Mouse (Mus musculus) thymus, postnatal 10 days (tissue): ENCODE results near the gene Ddx25.

Experiments used
- DNase-seq, 2 experiments: peaks; one replicate each; pipeline ENCODE4 v3.0.0; 2021; ENCODE audit warnings: low spot score in 2 of 2

The Ddx25 gene

DNA sequence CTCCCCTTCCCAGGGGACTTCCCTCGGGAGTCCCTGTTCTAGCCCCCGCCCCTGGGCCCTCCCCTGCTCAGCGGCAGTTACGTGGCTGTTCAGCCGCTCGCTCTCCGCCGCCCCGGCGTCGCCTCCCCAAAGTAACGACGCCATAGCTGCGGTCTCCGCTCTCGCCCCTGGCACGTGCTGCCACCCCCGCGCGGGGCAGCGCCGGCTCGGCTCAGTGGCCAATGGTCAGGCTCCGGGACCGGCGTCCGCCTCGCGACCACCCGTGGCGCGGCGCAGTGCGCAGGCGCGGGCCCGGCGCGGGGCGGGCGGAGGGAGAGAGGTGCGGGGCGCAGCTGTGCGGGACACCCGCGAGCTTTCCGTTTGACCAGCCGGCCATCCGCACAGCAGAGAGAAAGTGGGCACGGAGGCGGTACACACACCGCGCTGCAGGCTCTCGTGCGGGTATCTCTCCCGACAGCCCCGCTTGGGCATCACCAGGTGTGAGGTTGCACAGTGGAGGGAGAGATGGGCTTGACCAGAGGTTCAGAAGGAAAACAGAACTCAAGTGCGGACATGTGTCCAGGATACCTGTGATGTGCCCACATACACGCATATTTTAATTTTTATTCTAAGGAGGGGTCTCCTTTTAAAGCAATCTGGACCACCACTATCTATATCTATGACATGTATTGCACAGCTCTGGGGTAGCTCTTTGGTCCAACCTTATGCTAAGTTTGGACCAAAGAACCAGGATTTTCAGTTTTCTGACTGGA lies at the start of gene Ddx25, which contains the start of gene Pus3:
Gene Ddx25, minus strand, starts transcription at position 272 of the 752 bp plus-strand sequence.
Gene Pus3, plus strand, starts transcription at position 339 of the 752 bp plus-strand sequence.
- peak; percentile 23 to 38 for DNase-seq

DNA sequence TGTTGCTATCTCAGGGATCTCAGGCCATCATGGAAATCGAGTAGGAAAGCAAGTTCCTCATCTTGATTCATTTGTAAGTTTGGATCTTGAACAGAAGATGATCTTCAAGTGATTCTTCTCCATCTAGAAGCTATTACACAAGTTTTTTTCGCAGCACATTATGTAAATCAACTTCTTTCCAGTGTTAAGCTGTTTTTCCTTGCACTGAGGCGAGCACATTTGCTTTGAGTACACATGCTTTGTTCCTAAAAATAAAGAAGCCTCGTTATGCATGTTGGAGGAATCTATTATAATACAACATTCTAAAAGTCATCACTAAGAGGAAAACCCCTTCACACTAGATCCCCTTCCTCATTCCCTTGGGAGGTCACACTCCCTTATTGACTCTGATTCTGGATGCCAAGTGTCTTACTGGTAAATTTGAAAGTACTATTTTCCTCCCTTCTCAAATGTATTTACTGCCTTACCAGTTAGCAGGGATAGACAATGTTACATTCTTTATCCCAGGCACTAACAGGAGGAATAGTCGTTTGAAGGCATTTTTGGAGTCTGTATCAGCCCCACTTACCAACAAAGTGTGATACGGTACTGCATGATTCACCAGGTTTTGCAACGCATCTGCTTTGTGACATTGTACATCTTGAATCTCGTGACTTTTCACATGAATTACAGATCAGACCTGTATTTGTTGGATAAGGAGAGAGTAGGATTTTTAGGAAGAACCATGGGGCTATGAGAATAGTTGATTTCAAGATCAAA lies 49.5 kb upstream of the Ddx25 start:
- no peak for DNase-seq

DNA sequence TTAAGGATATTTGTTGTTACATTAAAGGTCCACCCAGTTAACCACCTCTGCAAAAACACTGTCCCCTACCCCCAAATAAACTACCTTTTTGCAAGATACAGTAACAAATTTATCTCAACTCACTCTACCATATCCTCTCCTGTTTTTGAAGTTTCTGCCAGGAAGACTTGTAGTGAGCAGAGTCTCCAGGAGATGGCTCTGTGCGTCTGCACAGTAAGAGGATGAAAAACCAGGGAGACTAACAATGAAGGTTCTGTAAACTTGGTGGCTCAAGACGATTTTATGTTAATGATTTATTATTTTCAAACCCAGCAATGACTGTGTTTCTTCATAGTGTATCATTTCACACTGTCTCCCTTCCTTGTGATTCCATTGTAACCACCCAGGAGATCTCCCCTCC lies 34.6 kb upstream of the Ddx25 start:
- no peak for DNase-seq

DNA sequence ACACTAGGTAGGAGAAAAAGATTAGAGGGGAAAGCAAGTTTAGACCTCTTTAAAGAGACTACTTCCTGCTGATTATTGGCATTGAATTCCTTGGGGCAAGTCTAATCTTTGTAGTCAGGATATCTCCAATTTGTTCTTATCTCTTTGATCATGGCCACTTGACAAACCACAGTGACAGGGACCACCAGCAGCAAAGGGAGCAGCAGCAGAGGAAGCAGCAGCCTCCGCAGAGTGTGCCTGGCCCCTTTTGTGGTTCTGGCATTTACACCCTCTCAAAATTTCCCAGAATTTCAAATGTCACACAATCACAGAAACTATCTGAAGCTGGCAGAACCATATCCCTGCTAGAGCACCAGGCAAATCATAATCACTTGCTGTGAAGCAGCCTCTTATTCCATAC lies 29.3 kb upstream of the Ddx25 start:
- no peak for DNase-seq

DNA sequence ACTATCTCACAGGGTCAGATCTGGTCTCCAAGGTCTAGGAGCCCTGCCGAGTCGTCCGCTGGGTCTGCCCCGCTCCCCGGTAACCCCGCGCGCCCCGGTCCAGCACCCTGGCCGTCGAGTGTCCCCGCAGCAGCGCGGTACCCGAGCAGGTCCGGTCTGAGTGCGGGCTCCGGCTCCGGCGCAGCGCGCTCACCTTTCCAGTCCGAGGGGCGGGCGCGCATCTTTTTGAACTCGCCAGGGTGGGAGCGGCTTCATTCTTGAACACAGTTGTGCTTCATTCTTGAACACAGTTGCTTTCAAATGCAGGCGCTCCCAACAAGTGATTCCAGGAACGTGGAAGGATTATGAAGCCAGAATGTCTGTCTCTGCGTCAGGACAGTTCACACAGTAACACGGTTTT lies 16.1 kb upstream of the Ddx25 start:
- DNase-seq, result no peak

DNA sequence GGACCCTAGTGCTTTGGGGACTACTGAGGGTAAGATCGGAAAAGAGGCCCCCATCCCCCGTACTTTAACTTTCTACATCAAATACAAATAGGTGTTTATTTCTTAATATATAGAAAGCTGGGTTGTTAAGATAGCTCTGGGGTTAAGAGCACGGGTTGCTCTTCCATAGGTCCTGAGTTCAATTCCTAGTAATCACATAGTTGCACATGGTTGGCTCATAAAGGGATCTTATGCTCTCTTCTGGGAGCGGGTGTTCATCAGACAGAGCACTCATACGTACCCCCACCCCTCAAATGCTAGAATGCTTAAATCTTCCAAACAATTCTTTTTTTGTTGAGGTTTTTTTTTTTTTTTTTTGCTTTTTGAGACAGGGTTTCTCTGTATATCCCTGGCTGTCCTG lies 12.3 kb upstream of the Ddx25 start:
- no peak for DNase-seq

DNA sequence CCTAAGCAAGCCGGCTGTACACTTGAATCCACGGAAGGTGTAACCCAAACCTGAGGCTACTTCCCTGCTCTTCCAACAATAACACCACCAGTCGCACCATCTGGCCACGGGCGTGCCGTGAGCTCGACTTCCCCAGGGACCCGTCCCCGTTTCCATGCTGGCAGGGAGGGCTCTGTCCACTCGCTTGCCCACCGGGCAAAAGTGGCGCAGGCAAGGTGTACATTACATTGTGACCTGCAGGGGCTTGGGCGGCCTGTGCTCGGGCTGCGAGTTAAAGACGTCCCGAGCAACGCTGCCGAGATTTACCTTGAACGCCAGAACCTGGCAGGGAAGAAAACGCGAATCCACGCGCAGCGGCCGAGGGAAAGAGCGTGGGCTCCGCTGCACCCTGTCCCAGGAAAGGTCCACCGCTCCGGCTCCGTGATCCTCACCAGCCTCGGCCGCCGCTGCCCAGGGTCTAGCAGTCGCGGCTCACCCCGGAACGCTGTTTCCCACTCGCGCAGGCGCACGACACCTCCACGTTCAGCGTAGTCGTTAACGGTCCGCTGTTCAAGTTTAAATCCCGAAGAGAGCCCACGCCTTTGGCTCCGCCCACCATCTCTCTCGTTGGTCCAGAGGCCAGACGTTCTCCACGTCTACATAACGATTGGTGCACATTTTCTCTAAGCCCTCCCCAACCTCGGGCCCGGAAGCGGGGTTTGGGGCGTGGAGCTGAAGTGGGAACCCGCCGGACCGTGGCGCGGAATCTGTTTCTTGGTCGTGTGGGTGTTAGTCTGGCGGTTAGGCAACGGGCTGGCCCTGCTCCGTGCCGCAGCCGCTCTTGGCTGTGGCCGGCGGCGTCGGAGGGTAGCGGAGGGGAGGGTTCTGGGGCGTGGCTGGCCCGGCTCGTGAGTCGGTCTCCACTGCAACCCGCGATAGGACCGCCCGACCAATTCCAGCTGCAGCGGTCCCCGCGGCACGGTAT lies 11.5 kb upstream of the Ddx25 start, which contains the start of the genes Pate2 and Hyls1:
Gene Pate2, plus strand, starts transcription at position 714 of the 964 bp plus-strand sequence.
Gene Hyls1, minus strand, starts transcription at position 828 of the 964 bp plus-strand sequence.
- DNase-seq, result peak; percentile 90 to 91

DNA sequence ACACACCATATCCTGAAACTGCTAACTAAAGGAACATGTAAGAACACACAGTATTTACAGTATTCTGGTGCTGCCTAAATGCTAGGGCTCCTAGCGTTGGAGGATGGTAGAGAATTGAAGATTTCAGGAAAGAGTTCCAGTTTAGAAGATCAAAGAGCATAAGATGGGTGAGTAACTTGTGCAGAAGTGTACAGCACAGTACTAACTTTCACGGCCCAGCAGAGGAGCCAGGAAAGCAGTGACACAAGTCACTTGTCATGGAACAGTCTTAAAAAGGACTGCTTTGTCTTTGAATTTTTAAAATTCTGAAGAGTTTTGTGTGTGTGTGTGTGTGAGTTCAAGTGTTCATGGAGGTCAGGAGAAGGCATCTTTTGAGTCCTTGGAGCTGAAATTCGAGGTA lies 9.7 kb upstream of the Ddx25 start:
- DNase-seq, result no peak

DNA sequence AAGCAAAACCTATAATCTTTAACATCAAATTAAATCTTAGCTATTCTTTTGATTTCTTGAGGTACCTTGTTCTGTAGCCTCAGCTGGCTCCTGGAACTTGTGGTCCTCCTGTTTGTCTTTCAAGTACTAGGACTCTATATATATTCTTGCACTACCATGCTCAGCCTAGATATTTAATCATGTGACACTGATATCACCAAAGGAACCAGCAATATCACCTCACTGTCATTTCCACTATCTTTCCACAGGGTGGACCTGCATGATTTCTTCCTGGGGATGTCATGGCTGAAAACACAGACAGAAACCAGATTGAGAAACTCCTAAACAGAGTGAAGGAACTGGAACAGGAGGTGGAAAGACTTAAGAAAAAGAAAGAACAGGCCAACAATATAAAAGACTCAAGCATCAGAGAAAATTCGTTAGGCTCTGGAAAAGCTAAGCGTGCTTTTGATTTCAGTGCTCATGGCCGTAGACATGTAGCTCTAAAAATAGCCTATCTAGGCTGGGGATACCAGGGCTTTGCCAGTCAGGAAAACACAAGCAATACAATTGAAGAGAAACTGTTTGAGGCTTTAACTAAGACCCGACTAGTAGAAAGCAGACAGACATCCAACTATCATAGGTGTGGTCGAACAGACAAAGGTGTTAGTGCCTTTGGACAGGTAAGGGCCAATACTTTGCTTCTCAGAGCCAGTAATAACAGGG lies 6.4 kb upstream of the Ddx25 start:
- DNase-seq, result no peak

DNA sequence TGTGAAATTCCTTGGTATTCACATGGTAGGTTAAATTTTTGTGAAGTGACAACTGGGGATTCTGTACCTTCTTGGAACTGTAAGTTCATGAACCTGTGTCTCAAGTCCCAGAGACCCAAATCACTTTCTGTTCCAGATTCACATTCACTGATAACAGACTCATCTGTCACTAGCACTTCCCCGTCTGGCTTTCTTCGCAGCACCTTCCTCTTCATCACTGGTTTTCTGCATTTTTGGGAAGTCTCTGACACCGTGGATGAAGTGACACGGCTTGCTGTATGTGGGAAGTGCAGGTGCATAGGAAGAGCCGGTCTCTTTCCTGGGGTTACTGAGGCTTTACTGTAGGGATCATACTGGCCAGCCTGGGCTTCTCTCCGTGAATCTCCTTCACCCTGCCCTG lies 3.3 kb upstream of the Ddx25 start:
- DNase-seq, result no peak

DNA sequence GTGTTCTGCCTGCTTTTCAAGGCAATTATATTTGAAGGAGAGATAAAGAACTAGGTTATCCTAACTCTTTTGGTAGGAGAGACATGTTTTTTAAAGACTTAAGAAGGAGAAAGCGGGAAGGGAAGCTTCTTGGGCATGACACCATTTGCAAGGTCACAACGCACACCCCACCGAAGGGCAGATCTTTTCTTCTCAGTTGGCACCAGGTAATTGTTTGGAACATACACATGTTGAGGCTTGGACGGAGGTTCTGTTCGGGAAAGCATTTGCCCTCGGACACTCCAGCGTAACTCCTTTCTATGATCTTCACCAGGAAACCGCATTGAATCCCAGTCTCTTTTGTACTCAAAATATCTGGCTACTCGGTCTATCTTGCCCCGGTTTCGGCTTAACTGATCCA lies 2.7 kb upstream of the Ddx25 start:
- DNase-seq, result no peak

DNA sequence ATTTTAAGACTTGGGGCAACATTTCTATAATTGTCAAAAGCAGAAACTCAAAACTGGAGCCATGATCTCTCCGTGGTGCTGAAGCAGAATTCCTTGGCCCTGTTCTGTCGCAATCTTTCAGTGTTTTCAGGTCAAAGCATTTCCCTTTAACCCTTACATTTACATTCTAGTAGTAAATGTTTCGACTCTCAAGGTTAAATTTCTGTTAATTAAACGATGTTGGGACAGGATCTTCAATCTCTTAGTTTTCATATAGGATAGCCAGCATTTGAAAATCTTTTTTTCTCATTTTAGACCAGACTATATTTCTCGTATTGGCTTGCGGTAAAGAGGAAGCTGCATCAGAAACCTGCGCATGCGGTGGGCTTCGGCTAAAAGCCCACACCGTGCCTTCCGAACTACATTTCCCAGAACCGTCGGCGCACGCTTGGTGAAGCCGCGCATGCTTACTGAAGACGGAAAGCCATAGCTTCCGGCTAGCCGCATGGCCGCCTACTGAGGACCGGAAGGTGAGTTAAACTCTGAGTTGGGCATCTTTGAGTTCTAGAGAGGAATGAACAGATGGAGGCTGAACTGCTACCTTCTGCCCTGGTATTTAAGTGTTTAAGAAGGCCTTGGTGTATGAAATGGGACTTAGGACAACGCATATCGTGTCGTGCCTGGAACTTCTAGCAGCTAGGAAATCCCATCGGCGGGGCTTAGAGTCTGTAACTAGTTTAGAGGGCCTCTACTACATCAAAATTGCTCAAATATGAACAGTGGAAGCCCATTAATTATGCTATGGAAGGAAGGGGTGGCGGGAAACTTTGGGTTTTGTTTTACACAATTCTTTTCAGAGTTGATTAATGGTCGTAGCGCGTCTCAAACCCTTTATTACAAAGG lies 922 bp upstream of the Ddx25 start:
- peak; percentile 77 to 81 for DNase-seq

DNA sequence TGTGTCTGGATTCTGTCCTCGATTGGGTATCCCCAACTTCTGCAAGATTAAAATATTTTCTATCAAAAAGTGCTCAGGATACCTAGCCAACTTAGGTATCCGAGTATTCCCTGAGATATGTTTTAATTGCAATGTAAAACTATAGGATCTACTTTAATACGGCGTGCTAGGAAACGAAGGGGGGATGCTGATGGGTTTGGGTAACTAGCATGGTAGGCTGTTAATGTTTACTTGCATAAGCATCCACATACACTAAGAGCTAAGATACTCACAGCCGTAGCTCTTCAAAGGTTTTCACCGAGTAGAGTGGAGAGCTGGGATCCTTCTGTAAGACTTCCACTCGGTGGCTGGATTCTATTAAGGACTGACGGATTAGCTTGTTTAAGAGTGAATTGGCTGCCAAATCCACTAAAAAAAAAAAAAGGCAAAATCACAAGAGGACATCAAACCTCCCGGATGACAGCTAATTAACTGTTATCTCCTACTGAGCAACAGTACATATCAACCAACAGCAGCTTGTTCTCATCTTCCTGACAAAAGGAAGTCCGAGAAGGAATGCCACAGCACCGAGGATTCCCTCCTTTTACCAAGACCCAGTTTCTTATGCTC lies 1.7 kb downstream of the Ddx25 start:
- DNase-seq, result no peak

DNA sequence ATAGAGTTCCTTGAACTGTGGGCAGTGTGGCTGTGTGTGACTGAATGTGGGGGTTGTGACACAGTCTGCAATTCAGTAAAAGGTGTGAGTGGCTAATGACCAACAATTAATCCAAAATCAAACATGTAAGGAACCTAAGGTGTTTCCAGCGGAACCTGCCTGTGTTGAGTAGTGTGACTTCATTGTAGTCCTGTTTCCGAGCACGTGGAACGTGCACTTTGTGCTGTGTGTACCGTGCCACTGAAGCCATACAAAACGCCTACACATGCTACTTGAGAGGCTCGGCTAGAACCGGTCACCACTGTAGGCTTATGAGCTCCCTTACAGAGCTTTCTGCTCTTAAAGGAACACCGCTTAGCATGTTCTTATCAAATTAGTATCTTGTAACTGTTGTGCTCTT lies 9.9 kb downstream of the Ddx25 start:
- no peak for DNase-seq

DNA sequence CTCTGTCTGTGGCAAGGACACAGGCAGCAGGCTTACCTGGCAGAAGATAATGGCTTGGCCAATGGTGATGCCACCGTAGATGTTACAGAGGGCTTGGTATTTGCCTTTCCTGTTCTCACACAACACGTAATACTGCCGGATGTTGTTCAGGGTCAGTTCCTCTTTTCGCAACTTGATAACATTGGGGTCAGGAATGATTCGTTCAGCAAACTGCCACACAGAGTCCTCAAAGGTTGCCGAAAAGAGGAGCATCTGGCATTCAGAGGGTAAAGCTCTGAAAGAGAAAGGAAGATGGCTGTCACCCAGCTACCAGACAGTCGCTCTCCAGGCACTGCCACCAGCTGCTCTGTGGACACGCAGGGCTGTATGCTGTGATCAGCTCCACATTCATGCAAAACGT lies 11.6 kb downstream of the Ddx25 start:
- DNase-seq, result no peak

DNA sequence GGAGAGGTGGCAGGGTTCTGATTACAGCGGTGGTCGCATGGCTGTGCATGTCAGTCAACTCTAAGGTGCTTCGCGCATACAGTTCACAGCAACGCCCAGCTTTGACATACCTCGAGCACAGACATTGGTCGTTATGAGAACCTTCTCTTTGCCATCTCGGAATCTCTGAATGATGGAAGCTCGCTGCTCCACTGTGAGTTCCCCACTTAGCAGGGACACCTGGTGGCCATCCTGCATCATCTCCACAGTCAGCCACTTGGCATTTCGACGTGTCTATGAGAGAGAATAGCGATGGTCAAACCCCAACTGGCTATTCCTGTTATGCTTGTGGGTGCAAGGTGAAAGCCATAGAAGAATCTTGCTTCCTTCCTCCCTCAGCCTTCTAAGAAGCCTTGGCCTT lies 12.6 kb downstream of the Ddx25 start:
- DNase-seq, result no peak

DNA sequence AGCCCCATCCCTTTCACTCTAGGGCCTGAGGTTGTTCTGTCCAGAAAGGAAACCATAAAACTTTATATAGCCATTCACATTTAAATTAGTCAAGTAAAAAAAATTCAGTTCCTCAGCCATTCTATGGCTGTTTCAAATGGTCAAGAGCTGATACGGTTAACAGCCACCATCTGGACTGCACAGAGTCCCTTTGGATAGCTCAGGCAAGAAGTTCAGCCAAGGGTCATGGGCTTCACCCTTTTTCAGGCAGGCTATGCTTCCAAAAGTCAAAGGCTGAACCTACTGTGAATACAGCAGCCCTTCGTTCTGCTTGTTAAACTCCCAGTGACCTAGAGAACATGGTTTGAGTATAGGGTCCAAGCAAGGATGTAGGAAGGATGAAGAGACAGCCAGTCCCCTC lies 13.7 kb downstream of the Ddx25 start:
- DNase-seq, result no peak

DNA sequence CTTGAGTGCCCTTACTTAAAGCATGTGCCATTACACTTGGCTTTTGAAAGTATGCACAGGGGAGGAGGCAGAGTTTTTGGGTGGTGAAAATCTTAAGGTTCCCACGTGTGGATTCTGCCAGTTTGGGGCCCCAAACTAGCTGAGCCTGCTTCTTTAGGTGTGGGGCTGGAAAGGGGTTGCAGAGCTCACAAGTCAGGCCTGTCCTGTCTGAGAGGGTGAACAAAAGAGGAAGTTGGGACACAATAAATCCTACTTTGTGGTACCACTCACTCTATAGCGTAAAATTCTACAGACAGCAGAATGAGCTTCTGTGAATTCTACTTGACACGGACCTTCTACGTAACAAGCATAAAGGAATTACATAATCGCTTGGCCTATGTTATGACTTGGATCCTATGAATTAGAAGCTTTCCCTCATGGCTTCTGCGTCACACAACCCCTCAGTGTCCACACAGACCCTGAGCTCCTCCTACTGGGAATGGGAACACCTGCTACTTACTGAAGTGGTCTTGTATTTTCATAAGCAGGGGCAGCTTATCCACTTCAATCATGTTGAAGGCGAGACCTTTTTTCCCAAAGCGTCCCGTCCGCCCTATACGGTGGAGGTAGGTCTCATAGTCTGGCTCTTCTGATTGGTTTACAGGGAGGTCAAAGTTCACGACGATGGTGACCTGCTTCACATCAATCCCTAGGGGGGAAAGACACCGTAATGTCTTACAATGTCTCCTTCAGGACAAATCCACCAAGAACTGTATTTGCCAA lies 15.0 kb downstream of the Ddx25 start:
- DNase-seq, result no peak

DNA sequence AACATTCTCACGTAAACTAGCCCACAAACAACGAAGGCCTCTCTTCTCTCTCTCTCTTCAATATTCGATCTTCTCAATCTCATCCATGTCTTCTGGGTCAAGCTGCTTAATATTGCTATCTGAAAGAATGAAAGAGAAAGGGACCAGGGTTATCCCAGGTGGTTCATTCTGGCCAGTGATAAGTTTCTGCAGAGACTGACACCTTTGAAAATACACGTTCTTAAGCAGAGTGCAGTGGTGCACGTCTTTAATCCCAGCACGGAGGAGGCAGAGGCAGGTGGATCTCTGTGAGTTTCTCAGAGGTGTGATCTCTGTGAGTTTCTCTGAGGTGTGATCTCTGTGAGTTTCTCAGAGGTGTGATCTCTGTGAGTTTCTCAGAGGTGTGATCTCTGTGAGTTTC lies 16.4 kb downstream of the Ddx25 start:
- no peak for DNase-seq
